In genomic region chr9:44389273-44389672, GRCm38 (mm10) we compare ENCODE assay signal across 8 mouse cellular contexts. TPM values are rescaled to one million over a fixed set of nuclear protein-coding genes. Genes with fewer than 3 reads are reported as not detected.
DNase-seq lines count a peak whose midpoint lies in the region; ATAC-seq lines count a peak whose summit lies in the region.

No protein-coding gene starts in this region.

- DNase-seq in adrenal gland, adult 2 months = peak; percentile 44
- DNase-seq in adrenal gland, postnatal 4 days (ENCODE audit: low spot score in 2 of 2) = no peak
- peak; percentile 47 to 57 for DNase-seq in layer of hippocampus, postnatal 10 days (ENCODE audit: low spot score in 2 of 2)
- DNase-seq in layer of hippocampus, postnatal 36 days = no peak
- DNase-seq in T-cell, adult 2 months (ENCODE audit: low spot score) = peak; percentile 50
- DNase-seq in lung, postnatal 4 days = peak; percentile 32 to 64
- DNase-seq in thymus, postnatal 25 days = peak; percentile 65

- peak; percentile 79 for ATAC-seq in erythroblast, adult 5-6 weeks (replicated peaks; ENCODE audit: low FRiP score, poor library complexity, severe bottlenecking)

RNA-seq across cellular contexts. Expression of gene Slc37a4, which starts 7.4 kb away (rescaled TPM):
- total RNA-seq in adrenal gland, adult 2 months (2021) = 10 to 100 TPM; 14.4 to 15.6 TPM
- polyA plus RNA-seq in adrenal gland, adult 2 months (2012; rRNA removed) = 27.9 and 33.5 TPM in 2 replicates
- total RNA-seq in adrenal gland, postnatal 4 days (2021) = 10 to 100 TPM; 36.0 to 37.4 TPM
- 10 to 100 TPM; 36.4 to 39.0 TPM for total RNA-seq in layer of hippocampus, postnatal 10 days (2021)
- 10 to 100 TPM; 27.9 to 30.2 TPM for total RNA-seq in layer of hippocampus, postnatal 36 days (2021)
- 4.0 and 25.9 TPM in 2 replicates for total RNA-seq in erythroblast, adult 5-6 weeks (2015; ENCODE audit: low replicate concordance)
- 2.5 and 4.0 TPM in 2 replicates for total RNA-seq in erythroblast, adult 5-6 weeks (2017; ENCODE audit: low replicate concordance)

RNA-seq across cellular contexts. Expression of gene Hyou1, which starts 10.0 kb away (rescaled TPM):
- 100 to 1,000 TPM; 177 to 230 TPM for total RNA-seq in adrenal gland, adult 2 months (2021)
- polyA plus RNA-seq in adrenal gland, adult 2 months (2012; rRNA removed) = 64.3 and 127 TPM in 2 replicates
- total RNA-seq in adrenal gland, postnatal 4 days (2021) = 100 to 1,000 TPM; 125 to 126 TPM
- 10 to 100 TPM; 87.6 to 89.7 TPM for total RNA-seq in layer of hippocampus, postnatal 10 days (2021)
- 100 to 1,000 TPM; 136 to 157 TPM for total RNA-seq in layer of hippocampus, postnatal 36 days (2021)
- 12.1 and 14.0 TPM in 2 replicates for total RNA-seq in erythroblast, adult 5-6 weeks (2015; ENCODE audit: low replicate concordance)
- 16.7 and 18.1 TPM in 2 replicates for total RNA-seq in erythroblast, adult 5-6 weeks (2017; ENCODE audit: low replicate concordance)

RNA-seq across cellular contexts. Expression of gene Rps25, which starts 17.7 kb away (rescaled TPM):
- 1,000 to 10,000 TPM; 1,025 to 1,177 TPM for total RNA-seq in adrenal gland, adult 2 months (2021)
- polyA plus RNA-seq in adrenal gland, adult 2 months (2012; rRNA removed) = 21.7 and 23.2 TPM in 2 replicates
- 1,000 to 10,000 TPM; 1,559 to 1,677 TPM for total RNA-seq in adrenal gland, postnatal 4 days (2021)
- 100 to 1,000 TPM; 701 to 748 TPM for total RNA-seq in layer of hippocampus, postnatal 10 days (2021)
- total RNA-seq in layer of hippocampus, postnatal 36 days (2021) = 100 to 1,000 TPM; 660 to 671 TPM
- 639 and 656 TPM in 2 replicates for total RNA-seq in erythroblast, adult 5-6 weeks (2015; ENCODE audit: low replicate concordance)
- total RNA-seq in erythroblast, adult 5-6 weeks (2017; ENCODE audit: low replicate concordance) = 277 and 380 TPM in 2 replicates

RNA-seq across cellular contexts. Expression of gene Trappc4, which starts 18.1 kb away (rescaled TPM):
- 10 to 100 TPM; 81.3 to 92.1 TPM for total RNA-seq in adrenal gland, adult 2 months (2021)
- 44.2 and 51.2 TPM in 2 replicates for polyA plus RNA-seq in adrenal gland, adult 2 months (2012; rRNA removed)
- total RNA-seq in adrenal gland, postnatal 4 days (2021) = 10 to 100 TPM; 70.5 to 75.0 TPM
- 100 to 1,000 TPM in 1 of 2 experiments, 10 to 100 TPM in 1; 84.2 to 109 TPM for total RNA-seq in layer of hippocampus, postnatal 10 days (2021)
- 10 to 100 TPM; 64.3 to 79.1 TPM for total RNA-seq in layer of hippocampus, postnatal 36 days (2021)
- total RNA-seq in erythroblast, adult 5-6 weeks (2015; ENCODE audit: low replicate concordance) = 27.0 and 53.0 TPM in 2 replicates
- total RNA-seq in erythroblast, adult 5-6 weeks (2017; ENCODE audit: low replicate concordance) = 2.5 and 12.2 TPM in 2 replicates

RNA-seq across cellular contexts. Expression of gene Vps11, which starts 27.8 kb away (rescaled TPM):
- total RNA-seq in adrenal gland, adult 2 months (2021) = 10 to 100 TPM; 57.9 to 58.4 TPM
- polyA plus RNA-seq in adrenal gland, adult 2 months (2012; rRNA removed) = 32.2 and 39.4 TPM in 2 replicates
- 10 to 100 TPM; 65.2 to 73.1 TPM for total RNA-seq in adrenal gland, postnatal 4 days (2021)
- 10 to 100 TPM; 39.6 to 44.2 TPM for total RNA-seq in layer of hippocampus, postnatal 10 days (2021)
- total RNA-seq in layer of hippocampus, postnatal 36 days (2021) = 10 to 100 TPM; 50.9 to 52.1 TPM
- total RNA-seq in erythroblast, adult 5-6 weeks (2015; ENCODE audit: low replicate concordance) = 7.7 and 8.2 TPM in 2 replicates
- total RNA-seq in erythroblast, adult 5-6 weeks (2017; ENCODE audit: low replicate concordance) = 7.8 and 12.1 TPM in 2 replicates

Comparison
In these comparisons a context has a peak if more than half of its experiments do, and no peak if none do; other contexts are left out.
1. DNase-seq: peak in adrenal gland, adult 2 months (single experiment), layer of hippocampus, postnatal 10 days (2 of 2), T-cell, adult 2 months (single experiment), lung, postnatal 4 days (2 of 2) and thymus, postnatal 25 days (single experiment); none in adrenal gland, postnatal 4 days (0 of 2) and layer of hippocampus, postnatal 36 days (0 of 2).
2. RNA of gene Hyou1, which starts 10.0 kb away (total RNA-seq): 177 to 230 TPM in adrenal gland, adult 2 months, 136 to 157 TPM in layer of hippocampus, postnatal 36 days, 125 to 126 TPM in adrenal gland, postnatal 4 days and 87.6 to 89.7 TPM in layer of hippocampus, postnatal 10 days; 12.1 to 18.1 TPM in erythroblast, adult 5-6 weeks; every median in the first group is over 4 times any median in the second.